Mouse (Mus musculus) heart, embryonic 14.5 days (tissue): ENCODE data around the gene Kcnh2. TPM values are rescaled to one million over a fixed set of nuclear protein-coding genes. Genes with fewer than 3 reads are reported as not detected.
A peak's percentile ranks its signal among the peaks of the same experiment; 100 is the strongest.

Experiments used
- ATAC-seq: fragments of 200-750 bp; cut with Nextera tagmentation; 2 replicates; pipeline ENCODE4 v1.8.0; 2017; ENCODE audit warnings: low read depth, moderate TSS enrichment; ENCODE audit not compliant: insufficient number of reproducible peaks, insufficient read depth, low FRiP score
- H3K27ac ChIP-seq, 2 experiments: fragments of 200-500 bp in 1 of 2; fragments of 300-500 bp in 1 of 2; sonication (generic) in 1 of 2; replicated peaks in 1 of 2; 2 replicates each; pipeline ENCODE4 v1.5.1; 2012 to 2014; ENCODE audit warnings: low read depth in 2 of 2, low read length in 2 of 2, control low read depth in 1 of 2, mild to moderate bottlenecking in 1 of 2, mixed read lengths in 1 of 2; ENCODE audit not compliant: control insufficient read depth in 1 of 2, insufficient read depth in 1 of 2
- H3K27me3 ChIP-seq: fragments of 300-500 bp; sonication (generic); 2 replicates; pipeline ENCODE4 v1.6.1; 2014; ENCODE audit warnings: mild to moderate bottlenecking, low read length, control low read depth; ENCODE audit not compliant: control insufficient read depth, insufficient read depth
- H3K36me3 ChIP-seq: fragments of 300-500 bp; sonication (generic); 2 replicates; pipeline ENCODE4 v1.6.1; 2014; ENCODE audit warnings: mild to moderate bottlenecking, control low read depth, low read length, mixed read lengths; ENCODE audit not compliant: control insufficient read depth, insufficient read depth
- H3K4me1 ChIP-seq, 2 experiments: fragments of 200-500 bp in 1 of 2; fragments of 300-500 bp in 1 of 2; sonication (generic) in 1 of 2; 2 replicates each; pipeline ENCODE4 v1.6.1; 2012 to 2014; ENCODE audit warnings: low read length in 2 of 2, control low read depth in 1 of 2, mixed read lengths in 1 of 2; ENCODE audit not compliant: control insufficient read depth in 2 of 2, insufficient read depth in 2 of 2
- H3K4me2 ChIP-seq: fragments of 300-500 bp; sonication (generic); 2 replicates; pipeline ENCODE4 v1.6.1; 2014; ENCODE audit warnings: mild to moderate bottlenecking, low read length
- H3K4me3 ChIP-seq, 2 experiments: fragments of 200-500 bp in 1 of 2; fragments of 300-500 bp in 1 of 2; sonication (generic) in 1 of 2; 2 replicates each; pipeline ENCODE4 v1.5.1; 2012 to 2014; ENCODE audit warnings: low read length in 2 of 2, mild to moderate bottlenecking in 2 of 2, control low read depth in 1 of 2, low read depth in 1 of 2, moderate library complexity in 1 of 2; ENCODE audit not compliant: control insufficient read depth in 1 of 2, insufficient read depth in 1 of 2
- H3K9ac ChIP-seq: fragments of 300-500 bp; sonication (generic); 2 replicates; pipeline ENCODE4 v1.6.1; 2014; ENCODE audit warnings: mild to moderate bottlenecking, low read length
- H3K9me3 ChIP-seq: fragments of 300-500 bp; sonication (generic); 2 replicates; pipeline ENCODE4 v1.6.1; 2016; ENCODE audit warnings: low read length, control low read depth; ENCODE audit not compliant: control insufficient read depth
- WGBS: fragments of 180-500 bp; shearing (Covaris S2); extraction: QIAGEN DNeasy Blood & Tissue Kit; methylation state at CpG from one replicate; pipeline ENCODE4 v1.1.7; 2014; 5-methylcytosine and 5-hydroxymethylcytosine counted together
- polyA plus RNA-seq: library from polyadenylated mRNA; unstranded; fragments of >200 nt; fragmentation: Nextera tagmentation; extraction: Ambion mirVana; gene quantifications from 2 replicates; pipeline ENCODE4 v1.2.1, GENCODE M21; 2014

Gene Kcnh2
- polyA plus RNA-seq, 1 experiment from 2014 or later, result 32.9 TPM

GRCm38 (mm10) chr5:24378700-24379099 is 27.3 kb upstream of the Kcnh2 start:
- Histone ChIP-seq H3K9ac (peak overlapping the region; percentile 8; the same call in 1 of the 2 replicates), H3K4me3 (no peak overlapping the region), H3K4me2 (no peak overlapping the region), H3K9me3 (no peaks in the 10 kb centered on the region), H3K27ac (no peak overlapping the region), H3K4me1 (peaks cover 20 to 31% of the 10 kb centered on the region in 2 experiments), H3K27me3 (no peaks in the 10 kb centered on the region), H3K36me3 (peaks cover 7% of the 10 kb centered on the region; the same call in 1 of the 2 replicates)
- WGBS, result 78% methylated on average over 2 of the region's 2 CpGs
- ATAC-seq, result no peak

- no peak overlapping the region; a peak in 1 of 4 replicates for H3K27ac ChIP-seq
- WGBS, result 43% methylated on average over 7 of the region's 7 CpGs
- no peak overlapping the region for H3K9ac ChIP-seq
Observed at GRCm38 (mm10) chr5:24374666-24375328, 23.4 kb upstream of the Kcnh2 start.

GRCm38 (mm10) chr5:24374216-24374615 is 22.8 kb upstream of the Kcnh2 start:
- ATAC-seq, result no peak
- peaks cover 11 to 17% of the 10 kb centered on the region in 2 experiments for H3K4me1 ChIP-seq
- WGBS, result 17% methylated on average over 6 of the region's 6 CpGs
- no peak overlapping the region for H3K4me3 ChIP-seq
- H3K27ac ChIP-seq, result peak overlapping the region; percentile 21 to 46; a peak in 3 of 4 replicates
- H3K9ac ChIP-seq, result no peak overlapping the region
- H3K4me2 ChIP-seq, result no peak overlapping the region
- no peaks in the 10 kb centered on the region for H3K27me3 ChIP-seq
- H3K36me3 ChIP-seq, result peaks cover 24% of the 10 kb centered on the region; the same call in 1 of the 2 replicates
- H3K9me3 ChIP-seq, result no peaks in the 10 kb centered on the region

More at GRCm38 (mm10) chr5:24374666-24375328, 23.4 kb upstream of the Kcnh2 start:
- peaks cover 15 to 22% of the 10 kb centered on the region in 2 experiments for H3K4me1 ChIP-seq
- H3K27me3 ChIP-seq, result no peaks in the 10 kb centered on the region
- H3K36me3 ChIP-seq, result peaks cover 21% of the 10 kb centered on the region; the same call in 1 of the 2 replicates
- no peak overlapping the region for H3K4me3 ChIP-seq
- ATAC-seq, result no peak
- no peaks in the 10 kb centered on the region for H3K9me3 ChIP-seq
- H3K4me2 ChIP-seq, result no peak overlapping the region

GRCm38 (mm10) chr5:24373807-24374206 is 22.4 kb upstream of the Kcnh2 start:
- H3K4me2 ChIP-seq, result no peak overlapping the region
- peaks cover 26% of the 10 kb centered on the region; the same call in 1 of the 2 replicates for H3K36me3 ChIP-seq
- WGBS, result 78% methylated on average over 5 of the region's 5 CpGs
- peaks cover 11 to 17% of the 10 kb centered on the region in 2 experiments for H3K4me1 ChIP-seq
- no peak overlapping the region for H3K9ac ChIP-seq
- no peak overlapping the region for H3K4me3 ChIP-seq
- H3K27me3 ChIP-seq, result no peaks in the 10 kb centered on the region
- peak overlapping the region; percentile 21 to 46; a peak in 3 of 4 replicates for H3K27ac ChIP-seq
- no peak for ATAC-seq
- H3K9me3 ChIP-seq, result no peaks in the 10 kb centered on the region

- Histone ChIP-seq H3K27ac (no peak overlapping the region), H3K4me1 (peaks cover 13 to 22% of the 10 kb centered on the region in 2 experiments), H3K4me2 (no peak overlapping the region), H3K9me3 (no peaks in the 10 kb centered on the region), H3K4me3 (no peak overlapping the region), H3K36me3 (peaks cover 35% of the 10 kb centered on the region; the same call in 1 of the 2 replicates), H3K27me3 (no peaks in the 10 kb centered on the region), H3K9ac (no peak overlapping the region)
- 87% methylated on average over 9 of the region's 9 CpGs for WGBS
- no peak for ATAC-seq
Observed at GRCm38 (mm10) chr5:24369767-24370166, 18.4 kb upstream of the Kcnh2 start.

GRCm38 (mm10) chr5:24366426-24366825 is 15.0 kb upstream of the Kcnh2 start:
- H3K4me2 ChIP-seq, result peak overlapping the region; percentile 55
- ATAC-seq, result no peak

GRCm38 (mm10) chr5:24365528-24365927 is 14.1 kb upstream of the Kcnh2 start:
- Histone ChIP-seq H3K27me3 (no peaks in the 10 kb centered on the region), H3K9me3 (no peaks in the 10 kb centered on the region), H3K4me1 (peaks cover 17 to 18% of the 10 kb centered on the region in 2 experiments; a peak in 3 of 4 replicates), H3K9ac (peak overlapping the region; percentile 53), H3K27ac (peak overlapping the region; percentile 77 to 86), H3K4me2 (peak overlapping the region; percentile 55), H3K4me3 (peak overlapping the region; percentile 40 to 43), H3K36me3 (0 out of 2 replicates have a peak, but pooled peaks cover 19% of the 10 kb centered on the region)
- 20% methylated on average over 5 of the region's 5 CpGs for WGBS
- ATAC-seq, result 0 out of 2 replicates have a peak, but pooled peaks have one; percentile 46

More at GRCm38 (mm10) chr5:24366426-24366825, 15.0 kb upstream of the Kcnh2 start:
- WGBS, result 76% methylated on average over 9 of the region's 9 CpGs
- Histone ChIP-seq H3K36me3 (0 out of 2 replicates have a peak, but pooled peaks cover 19% of the 10 kb centered on the region), H3K27ac (no peak overlapping the region), H3K4me3 (peak overlapping the region; percentile 20 to 43), H3K9ac (0 out of 2 replicates have a peak overlapping the region, but pooled peaks have one; percentile 23), H3K9me3 (no peaks in the 10 kb centered on the region), H3K27me3 (no peaks in the 10 kb centered on the region), H3K4me1 (peaks cover 12 to 17% of the 10 kb centered on the region in 2 experiments; a peak in 3 of 4 replicates)
